Mouse (Mus musculus) kidney, postnatal 25 days (tissue): ENCODE results near the gene Chrne.

Source experiments
- DNase-seq, 2 experiments: peaks; one replicate each; pipeline ENCODE4 v3.0.0; 2021; ENCODE audit warnings: mixed read lengths in 2 of 2

Chrne gene

GRCm38 (mm10) chr11:70651391-70651790 is 32.4 kb upstream of the Chrne start:
- DNase-seq = peak in 1 of 2 experiments; percentile 40

DNA sequence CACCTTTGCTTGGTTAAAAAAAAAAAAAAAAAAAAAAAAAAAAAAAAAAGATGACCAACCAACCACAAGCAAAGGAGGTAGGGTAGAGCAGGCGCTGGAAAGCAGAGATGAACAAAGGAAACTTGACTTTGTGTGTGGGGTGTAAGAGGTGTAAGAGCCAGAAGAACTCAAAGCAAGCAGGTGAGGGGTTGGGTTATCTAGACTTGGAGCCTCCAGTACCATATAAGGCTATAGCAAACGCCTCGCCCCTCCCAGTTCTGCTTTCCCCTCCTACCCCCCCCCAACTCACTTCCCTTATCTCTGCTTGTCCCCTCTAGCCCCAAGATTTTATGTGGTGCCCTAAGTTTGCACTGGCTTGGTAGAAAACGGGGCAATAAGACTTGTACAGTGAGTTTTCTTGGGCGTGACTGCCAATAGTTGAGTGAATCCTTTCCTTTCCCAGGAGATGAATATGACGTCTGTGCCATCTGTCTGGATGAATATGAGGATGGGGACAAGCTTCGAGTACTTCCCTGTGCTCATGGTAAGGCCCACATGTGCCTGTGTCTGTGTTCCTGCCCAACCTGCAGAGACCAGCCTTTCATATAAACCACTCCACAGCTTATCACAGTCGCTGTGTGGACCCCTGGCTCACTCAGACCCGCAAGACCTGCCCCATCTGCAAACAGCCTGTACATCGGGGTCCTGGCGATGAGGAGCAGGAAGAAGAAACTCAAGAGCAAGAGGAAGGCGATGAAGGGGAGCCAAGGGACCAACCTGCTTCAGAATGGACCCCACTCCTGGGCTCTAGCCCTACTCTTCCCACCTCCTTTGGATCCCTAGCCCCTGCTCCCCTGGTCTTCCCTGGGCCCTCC is 31.5 kb upstream of the Chrne start:
- peak in 1 of 2 experiments; percentile 35 for DNase-seq

- no peak for DNase-seq
These were observed 30.2 kb upstream of the Chrne start for GRCm38 (mm10) chr11:70649185-70649734.

DNA sequence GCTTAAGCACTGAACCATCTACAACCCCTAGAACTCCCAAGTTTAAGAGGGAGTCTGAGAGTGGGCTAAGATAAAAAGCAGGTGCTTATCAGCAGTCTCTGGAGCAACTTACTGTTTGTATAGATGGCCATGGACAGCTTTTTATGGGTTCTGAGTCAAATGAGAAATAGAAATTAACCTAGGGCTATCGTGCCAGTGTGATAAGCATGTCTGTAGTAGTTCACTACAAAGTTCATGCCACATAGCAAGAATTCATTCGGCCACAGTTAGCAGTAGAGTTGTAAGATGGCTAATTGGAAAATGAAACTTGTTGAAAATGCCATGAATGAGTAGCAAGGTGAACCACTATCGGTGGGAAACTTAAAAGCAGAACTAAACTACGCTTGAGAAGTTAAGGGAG is 29.5 kb upstream of the Chrne start:
- no peak for DNase-seq

DNA sequence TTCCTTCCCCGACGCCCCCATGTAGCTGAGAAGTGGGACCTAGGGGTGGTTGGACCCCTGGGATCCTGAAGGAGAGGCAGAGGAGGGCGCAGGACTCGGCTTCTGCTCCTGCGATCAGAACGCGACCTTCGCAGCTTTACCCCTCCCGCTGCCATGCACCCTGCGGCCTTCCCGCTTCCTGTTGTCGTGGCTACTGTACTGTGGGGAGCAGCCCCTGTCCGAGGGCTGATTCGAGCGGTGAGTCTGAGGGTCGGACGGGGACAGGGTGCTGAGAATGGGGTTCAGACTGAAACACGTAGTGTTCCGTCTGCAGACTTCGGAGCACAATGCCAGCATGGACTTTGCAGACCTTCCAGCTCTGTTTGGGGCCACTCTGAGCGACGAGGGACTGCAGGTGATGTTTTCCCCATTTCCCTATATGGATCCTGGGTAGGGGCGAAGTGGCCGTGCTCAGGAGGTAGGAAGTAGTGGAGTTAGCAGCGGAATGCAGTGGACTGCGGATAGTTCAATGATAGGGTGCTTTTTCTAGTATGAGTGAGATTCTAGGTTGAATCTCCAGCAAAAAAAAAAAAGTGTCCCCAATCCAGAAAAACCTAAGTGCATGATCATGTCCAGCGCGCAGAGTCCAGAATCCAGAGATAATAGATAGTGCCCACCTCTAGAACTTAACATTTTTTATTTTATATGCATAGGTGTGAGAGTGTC is 28.9 kb upstream of the Chrne start:
- peak; percentile 37 to 72 for DNase-seq

DNA sequence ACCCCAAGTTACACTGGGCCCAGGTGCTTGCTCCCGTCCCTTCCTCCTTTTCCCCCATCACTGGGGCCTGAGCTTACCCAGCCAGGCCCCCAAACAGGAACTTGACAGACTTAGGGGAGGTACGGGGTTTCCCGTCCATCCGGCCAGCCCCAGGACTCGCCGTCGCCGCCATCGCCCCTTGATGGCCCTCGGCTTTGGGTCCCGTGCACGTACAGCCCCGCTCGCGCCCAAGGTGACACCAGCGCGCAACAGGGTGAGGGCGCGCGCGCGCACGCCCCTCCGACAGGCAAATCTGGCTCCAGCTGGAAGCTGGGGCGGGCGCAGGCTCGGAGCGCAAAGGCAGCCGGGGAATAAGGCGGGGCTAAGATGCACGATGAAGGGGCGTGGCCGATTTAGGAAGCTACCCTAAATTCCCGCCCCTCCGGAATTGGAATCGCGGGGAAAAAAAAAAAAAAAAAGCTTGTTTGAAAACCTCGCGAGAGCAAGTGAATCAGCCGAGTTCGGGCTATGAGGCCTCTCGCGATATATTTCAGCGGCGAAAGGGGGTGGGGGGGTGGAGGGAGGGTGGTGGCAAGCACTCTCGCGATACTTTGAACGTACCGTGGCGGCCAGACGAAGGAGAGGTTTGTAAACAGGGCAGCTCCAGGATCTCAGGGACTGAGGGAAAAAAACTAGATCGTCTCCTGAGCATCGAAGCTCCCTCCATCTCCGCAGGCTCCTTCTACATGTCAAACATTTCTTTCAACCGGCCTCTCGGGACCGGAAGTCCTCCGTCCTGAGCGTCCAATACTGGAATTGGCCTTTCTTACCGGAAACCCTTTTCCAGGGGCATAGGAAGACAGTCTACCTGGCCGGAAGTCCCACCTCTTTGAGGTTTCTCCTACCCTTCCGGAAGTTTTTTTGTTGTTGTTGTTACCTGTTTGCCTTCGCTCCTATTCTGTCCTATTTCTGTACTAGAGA is 28.0 kb upstream of the Chrne start, which contains the start of the genes Rnf167 and Slc25a11:
Gene Rnf167 (plus strand): TSS at position 545 of the 960 bp plus-strand sequence.
Gene Slc25a11 (minus strand): TSS at position 789 of the 960 bp plus-strand sequence.
- peak; percentile 99 for DNase-seq

DNA sequence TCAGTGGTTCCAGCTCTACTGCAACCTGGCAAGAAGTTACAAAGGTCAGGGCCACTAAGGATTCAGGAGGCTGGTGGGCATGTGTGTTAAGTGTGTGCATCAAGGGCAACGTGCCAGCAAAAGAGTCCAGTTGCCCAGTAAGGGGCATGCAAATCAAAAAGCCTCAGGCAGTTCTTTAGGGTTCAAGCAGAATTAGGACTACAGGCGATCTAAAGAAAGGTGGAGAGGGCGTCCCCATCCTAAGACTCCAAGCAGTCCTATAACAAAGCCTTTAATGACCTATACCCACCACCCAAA is 27.2 kb upstream of the Chrne start:
- peak; percentile 66 to 79 for DNase-seq

- no peak for DNase-seq
These were observed 26.6 kb upstream of the Chrne start for GRCm38 (mm10) chr11:70645461-70646258.

DNA sequence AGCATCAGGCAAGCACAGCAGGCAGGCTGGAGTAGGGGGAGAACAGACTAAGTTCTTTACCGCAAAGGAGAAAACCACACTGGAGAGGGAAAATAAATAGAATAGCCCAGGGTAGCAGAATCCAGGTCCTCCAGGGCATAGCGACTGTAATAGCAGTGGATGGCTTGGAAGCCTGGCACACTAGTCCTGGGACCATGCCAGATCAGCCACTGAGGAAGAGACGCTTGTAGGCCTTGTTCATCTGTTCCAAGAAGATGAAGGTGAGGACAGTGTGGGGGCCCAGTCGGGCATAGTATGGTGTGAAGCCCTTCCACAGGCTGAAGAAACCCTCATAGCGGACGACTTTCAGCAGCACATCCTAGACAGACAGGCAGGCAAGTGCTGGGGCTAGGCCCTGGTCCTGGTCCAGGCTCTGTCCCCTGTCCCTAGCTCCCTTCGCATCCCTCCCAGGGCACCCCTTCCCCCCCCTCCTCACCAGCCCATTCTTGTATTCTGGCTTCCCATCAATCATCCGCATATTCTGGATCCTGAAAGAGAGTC is 25.6 kb upstream of the Chrne start:
- peak in 1 of 2 experiments; percentile 39 for DNase-seq

GRCm38 (mm10) chr11:70643051-70643450 is 24.0 kb upstream of the Chrne start:
- DNase-seq = no peak

GRCm38 (mm10) chr11:70641241-70641640 is 22.2 kb upstream of the Chrne start:
- no peak for DNase-seq

GRCm38 (mm10) chr11:70639976-70640375 is 21.0 kb upstream of the Chrne start:
- no peak for DNase-seq

- no peak for DNase-seq
These were observed 19.8 kb upstream of the Chrne start, which contains the start of gene Gp1ba for GRCm38 (mm10) chr11:70638714-70639278. Gene Gp1ba (plus strand): TSS chr11:70639122.

DNA sequence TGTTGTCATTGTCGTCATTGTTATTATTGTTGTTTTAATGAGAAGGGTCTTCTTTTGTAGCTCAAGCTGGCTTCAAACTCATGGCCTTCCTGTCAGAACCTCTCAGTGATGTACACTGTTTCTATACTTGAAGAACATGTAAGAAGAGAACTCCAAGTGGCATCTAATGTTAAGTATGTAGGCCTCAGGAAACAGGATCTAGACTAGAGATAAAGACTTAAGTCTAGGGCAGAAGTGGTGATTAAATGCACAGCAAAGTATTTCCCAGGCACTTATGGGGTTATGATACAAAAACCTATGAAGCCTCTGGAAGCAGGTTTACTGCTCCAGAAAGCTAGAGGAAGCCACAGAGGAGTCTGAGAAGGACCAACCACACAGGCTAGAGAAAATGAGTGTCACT is 19.3 kb upstream of the Chrne start:
- DNase-seq = no peak

GRCm38 (mm10) chr11:70637764-70638163 is 18.7 kb upstream of the Chrne start:
- no peak for DNase-seq

GRCm38 (mm10) chr11:70635601-70636000 is 16.6 kb upstream of the Chrne start:
- DNase-seq = peak in 1 of 2 experiments; percentile 35

- DNase-seq = peak; percentile 62 to 79
These were observed 11.1 kb upstream of the Chrne start for GRCm38 (mm10) chr11:70630129-70630528.

GRCm38 (mm10) chr11:70629557-70629956 is 10.5 kb upstream of the Chrne start:
- DNase-seq = peak in 1 of 2 experiments; percentile 37

- DNase-seq = no peak
These were observed 9.4 kb upstream of the Chrne start for GRCm38 (mm10) chr11:70628431-70628830.

DNA sequence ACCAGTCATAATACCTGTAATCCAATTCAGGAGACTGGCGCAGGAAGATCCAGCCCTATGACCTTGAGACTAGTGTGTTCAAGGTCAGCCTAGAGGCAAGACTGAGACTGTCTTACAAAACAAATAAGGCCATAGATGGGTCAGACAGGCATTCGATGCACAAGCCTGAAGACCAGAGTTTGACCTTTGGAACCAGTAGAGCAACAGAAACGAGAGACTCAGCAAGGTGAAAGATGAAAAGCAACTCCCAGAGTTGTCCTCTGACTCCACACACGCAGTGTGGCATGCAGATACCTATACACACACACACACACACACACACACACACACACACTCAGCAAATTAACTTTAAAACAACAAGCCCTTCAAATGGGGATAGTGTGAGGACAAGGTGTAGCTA is 7.9 kb upstream of the Chrne start:
- DNase-seq = peak in 1 of 2 experiments; percentile 47

GRCm38 (mm10) chr11:70625473-70625872 is 6.5 kb upstream of the Chrne start:
- DNase-seq = peak; percentile 49 to 76
